Mouse (Mus musculus) fat pad, adult 2 months (tissue): ENCODE data around the gene Zfp991.
"Not testable (repeated sequence)": the region's sequence is repeated elsewhere in the genome, so short reads cannot be mapped to it uniquely, and the experiment has no call there.

ENCODE experiments used
- DNase-seq: peaks from one replicate; pipeline ENCODE4 v3.0.0-alpha.2; 2011; ENCODE audit warnings: low read depth, low spot score; ENCODE audit errors: extremely low read depth

Zfp991 gene

GRCm38 (mm10) chr4:147181969-147182705, 50.3 kb downstream of the Zfp991 start:
- DNase-seq, result not testable (repeated sequence)

- DNase-seq, result not testable (repeated sequence)
Observed at GRCm38 (mm10) chr4:147186824-147187223, 55.0 kb downstream of the Zfp991 start.

- not testable (repeated sequence) for DNase-seq
Observed at GRCm38 (mm10) chr4:147187283-147187965, 55.6 kb downstream of the Zfp991 start.

- DNase-seq, result not testable (repeated sequence)
Observed at GRCm38 (mm10) chr4:147195186-147195585, 63.3 kb downstream of the Zfp991 start.

- DNase-seq, result not testable (repeated sequence)
Observed at GRCm38 (mm10) chr4:147197210-147197609, 65.4 kb downstream of the Zfp991 start.

- not testable (repeated sequence) for DNase-seq
Observed at GRCm38 (mm10) chr4:147199055-147199750, 67.4 kb downstream of the Zfp991 start.

GRCm38 (mm10) chr4:147201920-147202660, 70.3 kb downstream of the Zfp991 start:
- DNase-seq, result not testable (repeated sequence)

GRCm38 (mm10) chr4:147212182-147212928, 80.5 kb downstream of the Zfp991 start:
- DNase-seq, result not testable (repeated sequence)

- not testable (repeated sequence) for DNase-seq
Observed at GRCm38 (mm10) chr4:147214233-147214632, 82.4 kb downstream of the Zfp991 start.

GRCm38 (mm10) chr4:147217676-147218075, 85.8 kb downstream of the Zfp991 start:
- DNase-seq, result not testable (repeated sequence)

GRCm38 (mm10) chr4:147219319-147220070, 87.7 kb downstream of the Zfp991 start:
- not testable (repeated sequence) for DNase-seq

- not testable (repeated sequence) for DNase-seq
Observed at GRCm38 (mm10) chr4:147220226-147220625, 88.4 kb downstream of the Zfp991 start.

GRCm38 (mm10) chr4:147222021-147222420, 90.2 kb downstream of the Zfp991 start:
- DNase-seq, result not testable (repeated sequence)

- not testable (repeated sequence) for DNase-seq
Observed at GRCm38 (mm10) chr4:147223778-147224435, 92.1 kb downstream of the Zfp991 start.

- not testable (repeated sequence) for DNase-seq
Observed at GRCm38 (mm10) chr4:147225616-147226015, 93.8 kb downstream of the Zfp991 start.

GRCm38 (mm10) chr4:147230026-147230425, 98.2 kb downstream of the Zfp991 start:
- DNase-seq, result not testable (repeated sequence)
